ENCODE assay signal across 20 mouse cellular contexts in genomic region chr10:120599551-120599950, GRCm38 (mm10).
"Had no signal": no experiment of that assay in that cellular context is flagged by ENCODE, and none has a peak within 500 bp of the region (broad histone marks: within the 10 kb centered on the region; RNA-seq: fewer than 3 reads in every experiment).

No protein-coding gene starts in this region.

- DNase-seq: lung, adult 18-20 months; lung, postnatal 10 days; lung, postnatal 36 days; midbrain, embryonic 14.5 days; retina, postnatal 1 day; right cerebral cortex, adult 18-20 months; right cerebral cortex, postnatal 25 days; right cerebral cortex, postnatal 4 days; spleen, adult 18-20 months; thymus, adult 2 months; thymus, postnatal 25 days; thymus, postnatal 4 days had no signal

- H3K4me2 ChIP-seq: lung, embryonic 15.5 days; midbrain, embryonic 12.5 days; neural tube, embryonic 13.5 days; neural tube, embryonic 15.5 days had no signal

- H3K4me3 ChIP-seq: lung, embryonic 15.5 days; midbrain, embryonic 10.5 days; midbrain, embryonic 12.5 days; myocyte; neural tube, embryonic 13.5 days; neural tube, embryonic 15.5 days had no signal

- H3K27me3 ChIP-seq: lung, embryonic 15.5 days; midbrain, embryonic 12.5 days; neural tube, embryonic 13.5 days; neural tube, embryonic 15.5 days had no signal

- H3K9ac ChIP-seq: liver, embryonic 14.5 days; lung, embryonic 15.5 days; midbrain, embryonic 12.5 days; neural tube, embryonic 13.5 days; neural tube, embryonic 15.5 days had no signal

- H3K36me3 ChIP-seq: lung, embryonic 15.5 days; midbrain, embryonic 10.5 days; midbrain, embryonic 12.5 days; neural tube, embryonic 13.5 days; neural tube, embryonic 15.5 days had no signal

- H3K4me1 ChIP-seq: neural tube, embryonic 13.5 days; neural tube, embryonic 15.5 days had no signal

- H3K27ac ChIP-seq: liver, embryonic 14.5 days; lung, embryonic 15.5 days; midbrain, embryonic 10.5 days; midbrain, embryonic 12.5 days; neural tube, embryonic 13.5 days; neural tube, embryonic 15.5 days had no signal

- ATAC-seq: midbrain, embryonic 16.5 days had no signal

- H3K9me3 ChIP-seq: lung, embryonic 15.5 days; midbrain, embryonic 10.5 days; midbrain, embryonic 12.5 days; neural tube, embryonic 13.5 days; neural tube, embryonic 15.5 days had no signal
